In the genomic region with DNA sequence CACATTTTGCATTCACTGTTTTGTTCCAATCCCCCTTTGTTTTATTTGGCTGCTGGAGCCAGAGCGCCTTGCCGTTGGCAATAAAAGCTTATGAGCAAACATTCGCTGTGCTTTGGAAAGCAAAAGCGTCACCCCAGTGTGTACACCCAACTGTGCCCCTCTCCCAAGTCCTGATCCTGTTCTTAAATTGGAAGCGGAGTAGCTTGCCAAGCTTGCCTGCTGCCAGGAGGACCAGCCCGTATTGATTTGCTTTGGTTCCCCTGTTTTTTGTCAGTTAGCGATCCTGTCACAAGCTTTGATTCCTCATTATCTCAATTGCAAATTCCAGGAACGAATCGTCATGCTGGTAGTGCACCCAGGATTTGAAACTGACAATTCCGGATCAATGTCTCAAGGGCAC, we compare ENCODE assay signal across 9 mouse cellular contexts.
DNase-seq lines count a peak whose midpoint lies in the region; ATAC-seq and TF ChIP-seq lines count a peak whose summit lies in the region.
"Had no signal": no experiment of that assay in that cellular context is flagged by ENCODE, and none has a peak within 500 bp of the region (broad histone marks: within the 10 kb centered on the region; RNA-seq: fewer than 3 reads in every experiment).

No protein-coding gene starts in this region.

- peak overlapping the region; percentile 47 for H3K4me2 ChIP-seq in forebrain, embryonic 15.5 days (replicated peaks)
- H3K4me2 ChIP-seq: neural tube, embryonic 12.5 days had no signal

- H3K27ac ChIP-seq in forebrain, embryonic 15.5 days (replicated peaks): peak overlapping the region; percentile 55
- H3K27ac ChIP-seq in olfactory bulb, adult 2 months (ENCODE audit: insufficient read depth, low read depth, low read length): no peak overlapping the region
- H3K27ac ChIP-seq: neural tube, embryonic 12.5 days had no signal

- H3K4me3 ChIP-seq in forebrain, embryonic 15.5 days: peak overlapping the region; percentile 32
- H3K4me3 ChIP-seq in olfactory bulb, adult 2 months (ENCODE audit: insufficient read depth, low read depth, low read length): peak overlapping the region; percentile 35
- H3K4me3 ChIP-seq: neural tube, embryonic 12.5 days had no signal

- no peaks in the 10 kb centered on the region for H3K27me3 ChIP-seq in forebrain, embryonic 15.5 days
- H3K27me3 ChIP-seq: neural tube, embryonic 12.5 days had no signal

- peak; percentile 96 for ATAC-seq in forebrain, embryonic 15.5 days (replicated peaks)

- H3K9ac ChIP-seq in forebrain, embryonic 15.5 days (replicated peaks): peak overlapping the region; percentile 34
- H3K9ac ChIP-seq: neural tube, embryonic 12.5 days had no signal

- TF ChIP-seq CTCF in olfactory bulb, adult 2 months (IDR thresholded peaks at IDR 0.05; ENCODE audit: insufficient read depth, low read depth, low read length): no peak

- DNase-seq in heart, adult 11 months: peak; percentile 89
- DNase-seq in heart, postnatal 4 days: no peak
- DNase-seq in layer of hippocampus, postnatal 10 days (ENCODE audit: low spot score in 2 of 2): peak; percentile 66 to 76
- no peak for DNase-seq in urinary bladder, postnatal 25 days (ENCODE audit: low spot score)
- no peak for DNase-seq in adrenal gland, adult 18-20 months (ENCODE audit: low spot score in 2 of 2)
- no peak for DNase-seq in kidney, postnatal 25 days

- peaks cover 4% of the 10 kb centered on the region for H3K4me1 ChIP-seq in forebrain, embryonic 15.5 days
- peaks cover 3% of the 10 kb centered on the region for H3K4me1 ChIP-seq in olfactory bulb, adult 2 months (ENCODE audit: control insufficient read depth, insufficient read depth, low read length)
- H3K4me1 ChIP-seq: neural tube, embryonic 12.5 days had no signal

- H3K9me3 ChIP-seq in forebrain, embryonic 15.5 days: no peaks in the 10 kb centered on the region
- H3K9me3 ChIP-seq: neural tube, embryonic 12.5 days had no signal

- no peak for TF ChIP-seq POLR2A in olfactory bulb, adult 2 months (IDR thresholded peaks at IDR 0.05; ENCODE audit: insufficient read depth, low read depth, low read length)

- H3K36me3 ChIP-seq in forebrain, embryonic 15.5 days: no peaks in the 10 kb centered on the region
- H3K36me3 ChIP-seq: neural tube, embryonic 12.5 days had no signal

- WGBS in forebrain, embryonic 15.5 days: 10% methylated on average over 10 of the region's 10 CpGs
- 15% methylated on average over 10 of the region's 10 CpGs for WGBS in olfactory bulb, adult 2 months

Comparison
In these comparisons a context has a peak if more than half of its experiments do, and no peak if none do; other contexts are left out.
1. DNase-seq: peak in heart, adult 11 months (single experiment) and layer of hippocampus, postnatal 10 days (2 of 2); none in heart, postnatal 4 days (single experiment), urinary bladder, postnatal 25 days (single experiment), adrenal gland, adult 18-20 months (0 of 2) and kidney, postnatal 25 days (0 of 2).